Mouse (Mus musculus) induced T-regulatory cell, adult 2 months (primary cell): ENCODE measurements around the gene Chgb.

Source experiments
- DNase-seq: peaks from one replicate; pipeline ENCODE4 v3.0.0-alpha.2; 2012; ENCODE audit warnings: low read depth

The Chgb gene

DNA sequence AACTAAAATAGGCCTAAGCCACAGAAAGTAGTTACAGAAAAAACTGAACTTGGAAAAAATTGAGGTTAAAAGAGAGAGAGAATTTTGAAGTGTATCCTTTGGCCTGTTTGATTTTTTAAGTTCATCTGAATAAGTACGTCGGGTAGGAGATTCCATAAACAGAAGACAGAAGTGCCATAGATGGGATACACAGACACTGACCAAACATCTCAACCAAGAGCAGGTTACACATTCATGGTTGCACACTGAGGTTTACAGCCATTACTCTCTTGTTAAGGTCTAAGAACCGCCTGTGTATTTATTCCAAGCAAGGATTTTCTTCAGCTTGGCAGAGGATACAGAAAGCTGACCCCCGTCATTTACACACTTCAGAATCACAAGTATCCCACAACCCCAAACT, at the start of gene Chgb:
Chgb (plus strand) TSS at position 301 of the 400 bp plus-strand sequence.
- no peak for DNase-seq

DNA sequence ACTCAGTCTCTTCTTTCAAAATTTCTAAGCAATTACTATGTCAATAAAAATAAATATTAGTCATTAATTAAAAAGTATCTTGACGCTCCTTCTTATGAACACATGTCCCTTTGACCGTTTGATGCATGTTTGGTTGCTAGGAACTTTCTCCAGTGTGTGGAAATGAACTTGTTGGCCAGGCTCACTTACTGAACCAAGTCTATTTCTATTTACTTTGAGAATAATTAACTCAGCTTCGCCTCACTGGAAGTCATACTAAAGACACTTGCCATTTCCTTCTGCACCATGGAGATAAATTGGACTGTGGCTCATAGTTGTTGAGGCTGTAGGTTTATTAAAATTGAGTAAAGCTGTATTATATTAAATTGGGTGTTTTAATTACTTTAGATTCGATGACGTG, 48.1 kb upstream of the Chgb start:
- DNase-seq = no peak

DNA sequence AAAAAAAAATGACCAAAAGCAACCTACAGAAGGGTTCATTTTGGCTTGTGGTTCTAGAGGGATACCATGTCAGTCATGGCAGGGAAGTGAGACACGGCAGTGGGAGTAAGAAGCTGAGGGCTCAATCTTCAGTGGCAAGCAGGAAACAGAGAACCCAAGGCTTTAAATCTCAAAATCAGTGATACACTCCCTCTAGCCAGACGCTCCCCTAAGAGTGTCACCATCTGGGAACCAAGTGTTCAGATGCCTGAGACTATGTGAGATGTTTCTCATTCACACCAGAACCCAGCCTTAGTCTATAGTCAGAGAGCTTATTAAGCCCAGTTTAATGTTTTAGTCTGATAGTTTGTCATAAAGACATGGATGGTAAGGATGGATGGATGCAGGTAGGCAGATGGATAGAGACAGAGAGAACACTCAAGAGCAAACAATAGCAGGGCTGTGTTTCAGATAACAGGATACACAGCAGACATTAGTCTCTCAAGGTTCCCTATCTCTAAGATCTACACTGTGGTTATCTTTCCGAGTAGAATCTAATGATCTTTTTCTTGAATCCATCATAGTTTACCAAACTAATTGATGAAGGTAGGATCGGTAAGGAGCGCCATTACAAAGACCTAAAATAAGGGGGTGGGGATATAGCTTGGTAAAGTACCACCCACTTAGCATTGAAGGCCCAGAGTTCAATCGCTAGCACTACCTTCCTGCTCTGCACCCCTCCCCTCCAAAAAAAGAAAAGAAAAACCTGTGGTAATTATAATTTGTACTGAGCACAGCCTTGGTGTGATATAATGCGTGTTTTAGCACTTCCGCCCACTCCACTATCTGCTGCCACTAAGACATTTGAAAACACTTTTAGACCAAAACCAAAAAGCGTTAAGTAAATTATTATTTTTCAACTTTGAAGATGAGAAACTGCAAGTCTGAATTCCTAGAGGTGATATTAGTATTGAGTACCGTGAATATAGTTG, 47.2 kb upstream of the Chgb start:
- no peak for DNase-seq

DNA sequence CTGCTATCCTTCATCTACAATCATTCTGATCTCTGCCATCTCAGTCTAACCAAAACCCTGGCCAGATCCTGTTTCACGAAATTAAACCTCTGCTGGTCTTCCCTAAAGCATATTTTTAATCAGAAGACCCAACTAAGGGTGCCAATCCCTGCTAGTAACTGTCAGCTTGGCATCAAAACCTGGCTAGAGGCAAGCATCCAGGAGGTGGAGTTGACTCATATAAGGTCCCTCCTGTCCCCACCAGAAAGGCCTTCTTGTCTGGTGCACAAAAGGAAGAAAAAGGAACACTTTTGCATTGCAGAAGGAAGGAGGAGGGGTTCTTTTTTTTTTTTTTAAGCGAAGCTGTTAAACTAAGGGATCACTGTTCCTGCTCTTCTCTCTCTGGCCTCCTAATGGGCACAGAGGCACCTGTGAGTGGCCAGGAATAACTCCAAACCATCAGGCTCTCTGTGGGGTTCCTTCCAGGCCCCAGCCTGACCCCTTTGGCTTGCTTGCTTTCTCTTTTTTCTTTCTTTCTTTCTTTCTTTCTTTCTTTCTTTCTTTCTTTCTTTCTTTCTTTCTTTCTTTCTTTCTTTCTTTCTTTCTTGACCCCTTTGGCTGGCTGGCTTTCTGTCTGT, 42.2 kb upstream of the Chgb start:
- DNase-seq = no peak

DNA sequence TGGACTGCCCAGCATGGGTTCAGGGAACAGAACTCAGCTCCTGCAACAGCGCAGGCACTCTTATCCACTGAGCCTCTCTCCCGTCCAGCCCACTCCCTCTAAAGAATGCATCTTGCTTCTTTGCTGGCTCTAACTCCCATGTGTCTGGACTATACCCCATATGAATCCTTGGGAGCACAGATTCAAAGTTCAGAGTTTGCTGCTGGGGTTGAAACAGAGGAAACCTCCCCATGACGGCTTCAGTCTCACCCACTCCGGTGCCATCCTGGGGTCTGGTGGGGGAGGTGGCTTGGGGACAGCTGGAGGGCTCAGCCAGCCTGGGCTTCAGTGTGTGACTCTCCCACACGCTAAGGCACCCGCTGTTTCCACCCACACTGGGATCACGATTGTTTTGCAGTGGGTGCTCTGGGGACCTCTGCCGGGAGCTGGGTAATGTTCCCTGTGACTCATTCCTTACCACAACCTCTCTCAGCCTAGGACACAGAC, 39.2 kb upstream of the Chgb start:
- no peak for DNase-seq

DNA sequence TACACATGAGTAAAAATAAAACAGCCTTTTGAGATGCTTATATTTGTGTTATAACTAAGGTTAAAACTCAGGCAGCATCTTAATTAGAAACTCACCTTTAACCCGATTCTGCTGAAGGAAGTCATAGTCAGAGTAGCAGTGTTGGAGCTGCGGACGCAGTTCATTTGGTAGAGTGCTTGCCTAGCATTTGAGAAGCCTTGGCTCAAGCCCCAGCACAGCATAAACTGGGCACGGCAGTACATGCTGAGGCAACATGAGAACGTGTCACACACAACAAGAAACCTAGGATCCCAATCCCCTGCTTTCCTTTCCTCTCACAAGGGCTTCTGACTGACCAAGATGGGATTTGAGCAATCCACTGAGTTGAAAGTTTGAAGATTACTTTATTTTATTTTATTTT, 36.2 kb upstream of the Chgb start:
- DNase-seq = no peak

DNA sequence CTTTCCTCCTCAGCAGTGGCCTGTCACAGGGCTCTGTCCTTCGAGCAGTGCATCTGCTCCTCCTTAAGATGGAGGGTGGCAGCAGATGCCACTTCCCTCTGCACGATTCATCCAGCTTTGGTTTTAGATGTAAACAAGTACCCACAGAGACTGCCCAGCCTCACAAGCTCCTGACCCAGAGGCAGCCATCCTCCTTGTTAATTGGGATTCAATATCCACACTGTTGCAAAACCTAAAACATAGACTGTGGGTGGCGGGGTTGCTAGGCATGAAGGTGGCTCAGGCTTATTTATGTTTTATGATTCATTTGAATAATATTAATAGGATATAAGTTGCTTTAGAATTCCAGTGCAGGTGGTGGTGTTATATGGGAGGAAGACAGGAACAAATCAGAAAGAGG, 35.0 kb upstream of the Chgb start:
- no peak for DNase-seq

DNA sequence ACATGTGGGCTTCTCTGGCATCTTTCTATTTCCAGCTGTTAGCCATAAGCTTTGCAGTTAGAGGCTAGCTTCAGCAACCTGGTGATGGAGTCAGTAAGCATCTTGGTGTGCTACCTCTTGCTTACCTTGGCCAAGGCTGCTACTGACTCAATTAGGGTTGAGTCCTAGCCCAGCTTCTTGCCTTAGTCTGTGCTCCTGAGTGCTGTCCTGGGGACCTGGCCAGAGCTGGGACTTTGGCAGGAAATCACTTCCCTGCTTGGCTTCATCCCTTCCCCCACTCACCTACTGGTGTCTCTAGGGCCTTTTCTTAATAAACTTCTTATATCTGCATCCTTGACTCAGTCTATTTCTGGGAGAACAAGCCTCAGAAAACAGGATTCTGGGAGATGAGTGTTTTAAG, 30.4 kb upstream of the Chgb start:
- DNase-seq = no peak

DNA sequence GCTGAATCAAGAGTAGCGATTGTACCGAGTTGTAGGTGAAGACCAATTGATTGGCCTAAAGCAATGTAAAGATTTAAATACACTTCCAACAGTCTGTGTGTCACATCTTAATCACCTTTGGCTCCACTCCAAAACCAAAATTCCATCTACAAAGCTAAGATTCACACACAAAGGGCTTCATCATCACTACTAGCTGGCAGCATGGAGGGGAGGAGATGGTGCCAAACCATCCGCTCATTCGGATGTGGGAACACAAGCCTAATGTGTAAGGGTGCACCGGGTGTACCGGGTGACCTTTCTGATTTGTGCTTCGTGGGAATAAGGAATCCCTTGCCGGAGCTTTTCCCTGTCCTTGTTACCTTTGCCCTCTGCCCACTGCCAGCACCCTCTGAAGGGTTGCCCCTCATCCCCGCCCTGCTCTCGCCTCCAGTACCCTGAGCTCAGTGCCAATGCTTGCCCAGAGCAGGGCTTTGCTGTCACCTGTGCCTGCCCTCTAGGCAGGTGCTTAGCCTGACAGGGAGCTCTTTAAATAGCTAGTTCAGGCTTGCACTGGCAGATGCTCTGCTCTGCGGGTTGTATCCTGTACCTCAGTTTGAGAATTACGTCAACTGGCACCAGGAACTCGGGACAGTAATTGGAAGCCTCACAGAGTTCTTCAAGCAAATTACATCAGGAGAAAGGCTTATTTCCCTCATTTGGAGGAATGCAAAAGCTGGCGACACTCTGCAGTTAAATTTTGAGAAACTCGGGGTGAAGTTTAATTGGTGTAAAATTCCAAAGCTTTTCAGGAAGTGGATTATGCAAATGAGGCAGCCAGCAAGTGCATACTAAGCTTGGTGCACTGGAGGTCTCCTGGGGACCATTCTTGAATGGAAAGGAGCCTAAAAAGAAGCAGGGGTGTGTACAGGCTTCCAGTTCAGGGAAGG, 29.7 kb upstream of the Chgb start:
- DNase-seq = no peak

DNA sequence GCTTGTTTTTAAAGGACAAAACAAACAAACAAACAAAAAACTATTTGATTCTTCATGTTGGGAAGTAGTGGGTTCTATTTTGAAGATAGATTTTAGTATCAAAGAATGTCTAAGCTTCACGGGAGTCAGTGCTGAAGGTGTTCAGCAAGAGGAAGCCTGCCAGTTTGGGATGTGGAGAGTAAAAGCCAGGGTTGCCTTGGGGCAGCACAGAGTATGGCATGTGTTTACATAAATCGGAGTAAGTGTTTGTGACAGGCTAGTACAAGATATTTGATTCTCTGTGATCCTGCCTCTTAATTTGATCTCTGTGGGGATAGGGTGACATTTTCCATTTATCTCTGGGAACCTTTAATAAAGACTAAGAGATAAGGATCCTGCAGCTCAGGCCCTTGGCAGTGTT, 28.7 kb upstream of the Chgb start:
- DNase-seq = no peak

DNA sequence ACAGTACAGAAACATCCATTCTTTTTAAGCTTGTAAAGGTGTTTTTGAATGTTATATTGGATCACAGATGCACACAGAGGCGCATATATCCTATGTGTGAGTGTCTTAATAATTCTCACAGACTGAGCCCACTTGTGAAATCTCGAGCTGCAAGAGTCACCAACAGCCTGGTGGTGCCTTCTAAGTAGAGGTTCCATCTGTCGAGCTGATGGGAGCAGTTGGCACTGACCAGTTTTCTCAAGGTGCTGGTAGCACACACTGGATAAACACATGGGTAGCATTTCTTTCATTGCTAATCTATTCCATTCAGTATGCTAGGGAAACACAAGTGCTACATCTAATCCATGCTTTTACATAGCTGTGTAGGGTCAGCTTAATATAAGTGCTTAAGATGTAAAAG, 27.9 kb upstream of the Chgb start:
- DNase-seq = no peak

DNA sequence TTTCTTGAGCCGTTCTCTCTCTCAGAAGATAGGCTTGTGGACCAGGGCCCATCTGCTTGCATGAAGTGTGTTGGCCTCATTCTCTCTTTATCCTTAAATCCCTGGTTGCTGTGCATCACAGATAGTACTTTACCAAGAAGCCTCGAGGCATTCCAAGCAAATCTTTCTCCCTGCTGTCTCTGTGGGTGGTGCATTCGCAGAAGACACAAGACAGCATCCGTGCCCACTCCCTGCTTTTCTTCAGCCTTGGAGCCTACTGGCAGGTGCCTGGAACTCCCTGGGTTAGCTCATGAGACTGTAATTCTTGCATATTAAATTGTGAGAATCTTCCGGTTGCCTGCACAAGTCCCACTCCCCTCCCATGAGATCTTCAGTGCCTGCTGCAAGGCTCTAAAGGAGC, 23.2 kb upstream of the Chgb start:
- no peak for DNase-seq

DNA sequence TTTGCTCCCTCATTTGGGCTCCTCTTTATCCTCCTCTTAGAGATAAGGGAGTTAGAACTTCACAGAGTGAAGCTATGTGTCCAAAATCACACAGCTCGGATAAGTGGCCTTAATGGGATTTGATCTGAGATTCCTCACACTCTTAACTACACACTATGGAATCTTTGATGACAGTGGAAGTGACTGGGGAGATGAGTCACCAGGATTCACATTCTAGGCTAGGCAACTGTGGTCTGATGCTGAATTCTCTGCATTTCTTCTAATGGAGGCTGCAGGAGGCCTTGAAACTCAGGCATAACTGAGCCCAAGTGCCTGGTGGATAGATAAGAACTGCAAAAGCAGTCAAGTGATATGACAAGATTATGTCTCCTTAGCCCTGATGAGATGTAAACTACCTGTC, 10.3 kb upstream of the Chgb start:
- DNase-seq = no peak

DNA sequence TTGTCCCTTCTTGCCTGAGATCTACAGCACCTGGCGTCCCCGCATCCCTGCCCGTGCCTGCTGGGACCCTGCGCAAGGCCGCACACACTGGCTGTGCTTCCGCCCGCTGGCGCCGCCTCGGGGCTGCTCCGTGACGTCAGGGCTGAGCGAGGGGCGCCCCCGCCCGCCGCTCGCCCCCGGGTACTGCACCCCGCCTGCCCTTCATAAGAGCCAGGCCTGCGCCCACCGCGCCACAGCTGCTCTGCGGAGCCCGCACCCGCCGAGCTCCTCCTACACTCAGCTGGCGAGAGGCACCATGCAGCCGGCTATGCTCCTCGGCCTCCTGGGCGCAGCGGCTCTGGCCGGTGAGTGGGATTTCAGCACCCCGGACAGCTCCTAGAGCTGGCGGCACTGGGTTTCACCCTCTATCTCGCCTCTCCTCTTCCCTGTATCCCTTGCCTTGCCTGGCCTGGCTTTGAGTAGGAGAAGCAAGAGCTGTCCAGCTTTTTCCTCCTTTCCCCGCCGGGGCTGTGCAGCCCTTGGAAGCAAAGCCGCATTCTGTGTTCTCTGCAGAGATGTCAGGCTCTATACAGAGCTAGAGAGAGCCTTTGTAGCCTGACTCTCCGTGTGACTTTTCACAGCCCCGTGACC, 476 bp downstream of the Chgb start:
- DNase-seq = peak; percentile 73

DNA sequence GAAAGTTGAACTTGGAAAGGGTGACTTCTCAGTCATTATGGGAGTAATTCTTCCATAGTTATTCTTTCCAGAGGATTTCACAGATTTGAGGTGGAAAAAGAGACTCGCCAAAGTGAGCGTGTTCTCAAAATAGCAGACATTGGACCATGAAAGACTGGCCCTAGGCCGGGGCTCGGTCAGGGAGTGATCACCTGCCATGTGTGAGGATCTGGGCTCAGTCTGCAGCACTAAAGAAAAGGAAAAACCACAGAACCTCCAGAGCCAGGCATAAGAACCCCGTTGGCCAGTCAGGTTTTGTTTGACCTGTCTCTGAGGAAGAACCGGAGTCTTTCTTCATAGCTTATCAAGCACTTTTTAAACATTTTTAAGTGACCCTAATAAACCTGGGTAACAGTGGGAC, 3.0 kb downstream of the Chgb start:
- no peak for DNase-seq

DNA sequence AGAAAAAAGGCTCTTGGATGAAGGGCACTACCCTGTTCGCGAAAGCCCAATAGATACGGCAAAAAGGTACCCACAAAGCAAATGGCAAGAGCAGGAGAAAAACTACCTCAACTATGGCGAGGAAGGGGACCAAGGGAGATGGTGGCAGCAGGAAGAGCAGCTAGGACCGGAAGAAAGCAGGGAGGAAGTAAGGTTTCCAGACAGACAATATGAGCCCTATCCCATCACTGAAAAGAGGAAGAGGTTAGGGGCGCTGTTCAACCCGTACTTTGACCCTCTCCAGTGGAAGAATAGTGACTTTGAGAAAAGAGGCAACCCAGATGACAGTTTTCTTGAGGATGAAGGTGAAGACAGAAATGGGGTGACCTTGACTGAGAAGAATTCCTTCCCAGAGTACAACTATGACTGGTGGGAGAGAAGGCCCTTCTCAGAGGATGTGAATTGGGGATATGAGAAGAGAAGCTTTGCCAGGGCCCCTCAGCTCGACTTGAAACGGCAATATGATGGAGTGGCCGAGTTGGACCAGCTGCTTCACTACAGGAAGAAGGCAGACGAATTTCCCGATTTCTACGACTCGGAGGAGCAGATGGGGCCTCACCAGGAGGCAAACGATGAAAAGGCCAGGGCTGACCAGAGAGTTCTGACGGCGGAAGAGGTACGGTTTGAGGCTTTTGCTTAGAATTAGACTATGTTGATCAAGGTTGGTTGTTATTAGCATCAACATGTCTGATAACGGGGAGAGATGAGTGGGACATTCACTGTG, 12.5 kb downstream of the Chgb start:
- no peak for DNase-seq

DNA sequence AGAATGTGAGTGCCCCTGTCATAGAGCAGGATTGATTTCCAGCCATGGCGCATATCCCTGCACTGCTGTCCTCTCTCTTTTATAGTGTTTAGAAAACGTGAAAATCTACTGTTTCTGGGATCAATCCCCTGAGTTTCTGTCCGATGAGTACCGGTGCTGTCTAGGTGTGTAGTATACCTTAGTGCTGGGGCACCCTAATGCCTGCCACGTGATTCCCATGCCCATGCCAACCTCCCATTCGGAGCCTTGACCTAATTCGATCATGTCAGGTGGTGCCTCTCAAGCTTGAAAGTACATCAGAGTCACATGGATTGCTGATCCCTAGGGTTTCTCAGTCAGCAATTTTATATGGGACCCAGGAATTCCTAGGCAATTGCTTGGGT, 13.1 kb downstream of the Chgb start:
- DNase-seq = no peak

DNA sequence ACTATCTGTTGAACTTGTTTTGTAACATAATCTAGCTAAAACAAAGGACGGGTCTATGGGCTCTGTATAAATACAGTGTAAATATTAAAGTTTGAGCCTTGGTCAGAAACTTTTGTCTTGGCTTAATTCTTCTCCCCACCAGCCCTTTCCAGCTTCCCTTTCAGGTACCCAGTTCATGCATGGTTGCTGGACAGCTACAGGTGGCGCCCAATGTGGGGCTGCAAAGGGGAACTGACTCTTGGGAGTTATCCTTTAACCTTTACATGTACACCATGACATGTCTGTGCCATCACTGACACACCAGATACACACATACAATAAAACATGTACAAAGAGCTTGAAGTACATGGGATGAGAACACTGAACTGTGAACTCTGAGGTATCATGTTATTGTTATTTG, 21.9 kb downstream of the Chgb start:
- no peak for DNase-seq

DNA sequence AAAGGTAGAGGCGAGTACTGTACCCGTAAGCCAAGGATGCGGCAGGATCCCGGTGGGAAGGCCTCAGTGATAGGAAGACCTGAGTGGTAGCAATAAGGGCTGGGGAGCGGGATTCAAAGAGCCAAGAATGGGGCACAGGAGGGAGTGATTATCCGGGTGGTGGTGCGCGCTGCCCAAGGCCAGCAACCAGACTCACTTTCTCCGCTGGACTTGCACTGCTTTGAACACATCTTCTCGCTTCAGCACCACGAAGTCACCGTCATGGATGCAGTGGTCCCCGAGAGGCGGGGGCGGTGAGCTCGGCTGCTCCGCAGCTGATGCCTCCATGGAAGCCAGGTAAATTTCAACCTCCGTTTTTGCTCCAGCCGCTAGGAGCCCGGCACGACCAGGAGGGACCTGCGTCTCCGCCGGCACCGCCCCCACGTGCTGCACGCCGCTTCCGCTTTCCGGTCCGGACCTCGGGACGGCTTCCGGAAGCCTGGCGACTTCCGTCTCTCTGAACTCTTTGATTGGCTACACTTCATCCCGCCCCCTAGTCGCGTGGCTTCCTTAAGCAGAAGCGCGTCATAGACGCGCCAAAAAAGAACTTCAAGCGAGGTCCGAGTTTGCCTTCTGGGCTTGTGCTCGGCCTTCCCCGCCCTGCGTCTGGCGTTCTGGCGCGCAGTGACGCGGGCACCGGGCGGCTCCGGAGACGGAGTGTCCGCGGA, 34.7 kb downstream of the Chgb start, which contains the start of the genes Trmt6 and Mcm8:
Trmt6 (minus strand) TSS at position 448 of the 707 bp plus-strand sequence.
Mcm8 (plus strand) TSS at position 534 of the 707 bp plus-strand sequence.
- DNase-seq = peak; percentile 99

DNA sequence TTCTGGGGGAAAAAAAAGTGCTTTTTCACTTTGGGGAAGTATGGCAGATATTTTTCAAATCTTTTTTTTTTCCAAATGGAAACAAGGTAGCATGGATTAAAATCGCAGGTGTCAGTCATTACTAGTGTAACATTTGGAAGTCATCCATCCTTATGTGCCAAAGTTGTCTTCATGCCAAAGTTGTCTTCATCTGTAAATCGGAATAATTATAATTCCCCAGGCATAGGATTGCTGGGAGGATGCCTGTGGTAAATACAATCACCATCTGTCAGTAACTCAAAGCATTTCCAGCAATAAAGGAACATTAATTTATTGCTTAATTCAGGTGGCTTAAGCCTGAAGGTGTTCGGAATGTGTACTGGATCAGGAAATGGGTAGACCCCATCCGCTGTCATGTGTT, 60.0 kb downstream of the Chgb start:
- DNase-seq = no peak
